ENCODE assay signal across 9 mouse cellular contexts in the genomic region with DNA sequence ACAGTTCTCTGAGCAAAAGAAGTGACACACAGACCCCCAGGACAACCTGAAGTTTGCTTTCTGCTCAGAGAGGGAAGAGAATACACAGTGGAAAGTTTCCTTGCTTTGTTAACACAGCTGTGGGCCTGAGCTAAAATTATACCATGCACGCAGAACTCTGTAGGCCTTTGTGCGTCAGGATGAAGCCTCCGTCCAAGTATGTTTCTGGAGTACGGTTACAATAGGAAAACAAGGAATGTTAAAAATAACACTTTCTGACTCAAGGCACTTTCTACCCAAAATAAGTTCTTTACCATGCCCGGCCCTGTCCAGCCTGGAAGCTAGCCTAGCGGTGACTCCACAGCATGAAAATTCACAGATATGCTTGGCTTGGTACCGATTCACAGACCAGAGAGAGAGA.
DNase-seq lines count a peak whose midpoint lies in the region; ATAC-seq and TF ChIP-seq lines count a peak whose summit lies in the region.
"Had no signal": no experiment of that assay in that cellular context is flagged by ENCODE, and none has a peak within 500 bp of the region (broad histone marks: within the 10 kb centered on the region; RNA-seq: fewer than 3 reads in every experiment).

No protein-coding gene starts in this region.

- no peak for TF ChIP-seq CTCF in forebrain, postnatal 0 days (IDR thresholded peaks at IDR 0.05; ENCODE audit: low read depth)
- TF ChIP-seq CTCF in olfactory bulb, adult 2 months (IDR thresholded peaks at IDR 0.05; ENCODE audit: insufficient read depth, low read depth, low read length) = no peak
- TF ChIP-seq CTCF in liver, postnatal 0 days (IDR thresholded peaks at IDR 0.05; ENCODE audit: low read depth) = no peak

- 84% methylated on average over 7 of the region's 7 CpGs for WGBS in forebrain, embryonic 14.5 days
- WGBS in forebrain, postnatal 0 days = 66% methylated on average over 7 of the region's 7 CpGs
- WGBS in heart, embryonic 14.5 days = 21% methylated on average over 7 of the region's 7 CpGs
- WGBS in olfactory bulb, adult 2 months = 21% methylated on average over 7 of the region's 7 CpGs
- 70% methylated on average over 7 of the region's 7 CpGs for WGBS in liver, postnatal 0 days (ENCODE audit: insufficient replicate concordance)

- H3K4me1 ChIP-seq in forebrain, embryonic 14.5 days (ENCODE audit: control insufficient read depth, insufficient read depth, low read length) = no peaks in the 10 kb centered on the region
- H3K4me1 ChIP-seq in forebrain, postnatal 0 days (ENCODE audit: insufficient read depth) = no peaks in the 10 kb centered on the region
- H3K4me1 ChIP-seq in heart, embryonic 14.5 days (ENCODE audit: control insufficient read depth in 2 of 2, insufficient read depth in 2 of 2, low read length in 2 of 2) = peaks cover 12 to 14% of the 10 kb centered on the region in 2 experiments; a peak in 3 of 4 replicates
- peaks cover 14% of the 10 kb centered on the region for H3K4me1 ChIP-seq in olfactory bulb, adult 2 months (ENCODE audit: control insufficient read depth, insufficient read depth, low read length)
- H3K4me1 ChIP-seq in liver, postnatal 0 days (ENCODE audit: insufficient read depth) = no peaks in the 10 kb centered on the region

- H3K36me3 ChIP-seq in forebrain, embryonic 14.5 days (ENCODE audit: control insufficient read depth, insufficient read depth, low read length) = no peaks in the 10 kb centered on the region
- H3K36me3 ChIP-seq in forebrain, postnatal 0 days (ENCODE audit: insufficient read depth) = no peaks in the 10 kb centered on the region
- H3K36me3 ChIP-seq in heart, embryonic 14.5 days (ENCODE audit: control insufficient read depth, insufficient read depth, low read length) = no peaks in the 10 kb centered on the region
- no peaks in the 10 kb centered on the region for H3K36me3 ChIP-seq in liver, postnatal 0 days (replicated peaks; ENCODE audit: insufficient read depth, low read length)

- intact Hi-C loops in left cerebral cortex, postnatal 4 days (cut with DNase I) = no loop called here

- TF ChIP-seq POLR2A in olfactory bulb, adult 2 months (IDR thresholded peaks at IDR 0.05; ENCODE audit: insufficient read depth, low read depth, low read length) = no peak

- H3K9ac ChIP-seq in forebrain, embryonic 14.5 days (ENCODE audit: low read length) = no peak overlapping the region
- H3K9ac ChIP-seq in forebrain, postnatal 0 days = no peak overlapping the region
- no peak overlapping the region for H3K9ac ChIP-seq in heart, embryonic 14.5 days (ENCODE audit: low read length)
- no peak overlapping the region for H3K9ac ChIP-seq in liver, postnatal 0 days (replicated peaks)

- H3K4me2 ChIP-seq in forebrain, embryonic 14.5 days (ENCODE audit: low read length) = no peak overlapping the region
- no peak overlapping the region for H3K4me2 ChIP-seq in forebrain, postnatal 0 days (ENCODE audit: low read depth)
- H3K4me2 ChIP-seq in heart, embryonic 14.5 days (ENCODE audit: low read length) = no peak overlapping the region
- no peak overlapping the region for H3K4me2 ChIP-seq in liver, postnatal 0 days (ENCODE audit: low read depth, low read length)

- ATAC-seq in forebrain, embryonic 14.5 days = no peak
- ATAC-seq in forebrain, postnatal 0 days = no peak
- peak; percentile 18; the same call in 1 of the 2 replicates for ATAC-seq in heart, embryonic 14.5 days (ENCODE audit: insufficient number of reproducible peaks, insufficient read depth, low FRiP score, low read depth)
- ATAC-seq in erythroid progenitor cell, adult 5-6 weeks (replicated peaks; ENCODE audit: low FRiP score, poor library complexity, severe bottlenecking) = no peak
- ATAC-seq in liver, postnatal 0 days = no peak

- peak; percentile 14 for DNase-seq in forebrain, embryonic 14.5 days (ENCODE audit: low spot score)
- DNase-seq in forebrain, postnatal 0 days = no peak
- peak; percentile 12 for DNase-seq in left cerebral cortex, adult 11 months (ENCODE audit: low spot score)
- DNase-seq in left cerebral cortex, postnatal 4 days = no peak
- no peak for DNase-seq in liver, postnatal 0 days
- DNase-seq: layer of hippocampus, postnatal 36 days had no signal

- H3K4me3 ChIP-seq in forebrain, embryonic 14.5 days (ENCODE audit: low read depth, low read length) = no peak overlapping the region
- no peak overlapping the region for H3K4me3 ChIP-seq in forebrain, postnatal 0 days (ENCODE audit: low read depth, low read length)
- H3K4me3 ChIP-seq in heart, embryonic 14.5 days (ENCODE audit: control insufficient read depth in 1 of 2, insufficient read depth in 1 of 2, low read depth in 1 of 2, low read length in 2 of 2) = no peak overlapping the region
- no peak overlapping the region for H3K4me3 ChIP-seq in olfactory bulb, adult 2 months (ENCODE audit: insufficient read depth, low read depth, low read length)
- no peak overlapping the region for H3K4me3 ChIP-seq in liver, postnatal 0 days (ENCODE audit: low read depth, low read length)

- H3K27ac ChIP-seq in forebrain, embryonic 14.5 days (ENCODE audit: low read depth, low read length) = no peak overlapping the region
- no peak overlapping the region for H3K27ac ChIP-seq in forebrain, postnatal 0 days (ENCODE audit: low read depth, low read length)
- H3K27ac ChIP-seq in heart, embryonic 14.5 days (replicated peaks in 1 of 2; ENCODE audit: control insufficient read depth in 1 of 2, insufficient read depth in 1 of 2, low read depth in 2 of 2, low read length in 2 of 2) = peak overlapping the region; percentile 46 to 73
- peak overlapping the region; percentile 85 for H3K27ac ChIP-seq in olfactory bulb, adult 2 months (ENCODE audit: insufficient read depth, low read depth, low read length)
- H3K27ac ChIP-seq in liver, postnatal 0 days (ENCODE audit: low read depth) = no peak overlapping the region

- no peak for TF ChIP-seq EP300 in liver, postnatal 0 days (IDR thresholded peaks at IDR 0.05; ENCODE audit: low read depth)

- no peaks in the 10 kb centered on the region for H3K9me3 ChIP-seq in forebrain, embryonic 14.5 days (replicated peaks; ENCODE audit: control insufficient read depth, low read length)
- H3K9me3 ChIP-seq in forebrain, postnatal 0 days (ENCODE audit: low read length) = no peaks in the 10 kb centered on the region
- no peaks in the 10 kb centered on the region for H3K9me3 ChIP-seq in heart, embryonic 14.5 days (ENCODE audit: control insufficient read depth, low read length)
- no peaks in the 10 kb centered on the region for H3K9me3 ChIP-seq in liver, postnatal 0 days (ENCODE audit: low read length)

- no peaks in the 10 kb centered on the region for H3K27me3 ChIP-seq in forebrain, embryonic 14.5 days (replicated peaks; ENCODE audit: control insufficient read depth, insufficient read depth, low read length)
- no peaks in the 10 kb centered on the region for H3K27me3 ChIP-seq in forebrain, postnatal 0 days (ENCODE audit: insufficient read depth, low read length)
- H3K27me3 ChIP-seq in heart, embryonic 14.5 days (ENCODE audit: control insufficient read depth, insufficient read depth, low read length) = no peaks in the 10 kb centered on the region
- H3K27me3 ChIP-seq in liver, postnatal 0 days (ENCODE audit: insufficient read depth, low read length) = no peaks in the 10 kb centered on the region

Comparison
In these comparisons a context has a peak if more than half of its experiments do, and no peak if none do; other contexts are left out.
1. DNase-seq: peak in forebrain, embryonic 14.5 days (single experiment) and left cerebral cortex, adult 11 months (single experiment); none in forebrain, postnatal 0 days (single experiment), left cerebral cortex, postnatal 4 days (single experiment) and liver, postnatal 0 days (single experiment).
2. H3K27ac ChIP-seq: peak in heart, embryonic 14.5 days (2 of 2) and olfactory bulb, adult 2 months (single experiment); none in forebrain, embryonic 14.5 days (single experiment), forebrain, postnatal 0 days (single experiment) and liver, postnatal 0 days (single experiment).